Mouse (Mus musculus): ENCODE data around the gene Spns3.

GRCm38 (mm10) chr11:72503501-72503921 is 46.8 kb downstream of the Spns3 start:
- TF ChIP-seq CTCF (IDR thresholded peaks at IDR 0.05; ENCODE audit: low read depth, low read length) (no peak), POLR2A (IDR thresholded peaks at IDR 0.05; ENCODE audit: borderline replicate concordance, low read depth, low read length) (no peak)

All from bone marrow macrophage, adult 2 months (primary cell).